Mouse (Mus musculus) limb, embryonic 10.5 days (tissue): ENCODE data around the gene Grin2c. TPM values are rescaled to one million over a fixed set of nuclear protein-coding genes. Genes with fewer than 3 reads are reported as not detected.
A peak's percentile ranks its signal among the peaks of the same experiment; 100 is the strongest.

Source experiments
- DNase-seq: peaks from one replicate; pipeline ENCODE4 v3.0.0-alpha.2; 2017; ENCODE audit warnings: low spot score
- H3K27ac ChIP-seq: fragments of 300-500 bp; sonication (generic); 2 replicates; pipeline ENCODE4 v1.5.1; 2016; ENCODE audit warnings: mild to moderate bottlenecking
- H3K27me3 ChIP-seq: fragments of 300-500 bp; sonication (generic); 2 replicates; pipeline ENCODE4 v1.6.1; 2016; ENCODE audit warnings: low read depth, mild to moderate bottlenecking; ENCODE audit not compliant: poor library complexity, severe bottlenecking
- H3K36me3 ChIP-seq: fragments of 300-500 bp; sonication (generic); 2 replicates; pipeline ENCODE4 v1.6.1; 2016; ENCODE audit warnings: mild to moderate bottlenecking, moderate library complexity
- H3K4me1 ChIP-seq: fragments of 300-500 bp; sonication (generic); 2 replicates; pipeline ENCODE4 v1.6.1; 2016
- H3K4me3 ChIP-seq: fragments of 300-500 bp; sonication (generic); 2 replicates; pipeline ENCODE4 v1.5.1; 2016; ENCODE audit warnings: mild to moderate bottlenecking, moderate library complexity
- H3K9me3 ChIP-seq: fragments of 300-500 bp; sonication (generic); replicated peaks from 2 replicates; pipeline ENCODE4 v1.6.1; 2016; ENCODE audit warnings: mild to moderate bottlenecking
- WGBS: fragments of 180-500 bp; shearing (Covaris S2); methylation state at CpG from one replicate; pipeline ENCODE4 v1.1.7; 2016; 5-methylcytosine and 5-hydroxymethylcytosine counted together
- polyA plus RNA-seq: library from polyadenylated mRNA; unstranded; fragments of >200 nt; fragmentation: Nextera tagmentation; extraction: Ambion mirVana; gene quantifications from 2 replicates; pipeline ENCODE4 v1.2.1, GENCODE M21; 2016

Gene Grin2c
- polyA plus RNA-seq, 1 experiment from 2014 or later, result 0.34 TPM

GRCm38 (mm10) chr11:115269330-115270066, 2.5 kb upstream of the Grin2c start:
- WGBS, result 90% methylated on average over 27 of the region's 27 CpGs
- no peak for DNase-seq
- peaks cover 58% of the 10 kb centered on the region for H3K27me3 ChIP-seq
- H3K9me3 ChIP-seq, result no peaks in the 10 kb centered on the region
- H3K4me3 ChIP-seq, result no peak overlapping the region
- peaks cover 19% of the 10 kb centered on the region for H3K36me3 ChIP-seq
- peaks cover 46% of the 10 kb centered on the region for H3K4me1 ChIP-seq
- H3K27ac ChIP-seq, result no peak overlapping the region

GRCm38 (mm10) chr11:115267958-115268357, 915 bp upstream of the Grin2c start:
- H3K27ac ChIP-seq, result no peak overlapping the region
- H3K9me3 ChIP-seq, result no peaks in the 10 kb centered on the region
- DNase-seq, result no peak
- peaks cover 41% of the 10 kb centered on the region for H3K4me1 ChIP-seq
- H3K27me3 ChIP-seq, result peaks cover 73% of the 10 kb centered on the region
- H3K36me3 ChIP-seq, result peaks cover 19% of the 10 kb centered on the region
- H3K4me3 ChIP-seq, result no peak overlapping the region
- 62% methylated on average over 11 of the region's 11 CpGs for WGBS

GRCm38 (mm10) chr11:115266400-115266778, 654 bp downstream of the Grin2c start:
- no peaks in the 10 kb centered on the region for H3K9me3 ChIP-seq
- H3K4me3 ChIP-seq, result peak overlapping the region; percentile 54
- WGBS, result 2% methylated on average over 22 of the region's 22 CpGs
- 0 out of 2 replicates have a peak overlapping the region, but pooled peaks have one; percentile 27 for H3K27ac ChIP-seq
- no peak for DNase-seq
- H3K36me3 ChIP-seq, result peaks cover 19% of the 10 kb centered on the region
- peaks cover 36% of the 10 kb centered on the region for H3K4me1 ChIP-seq
- peaks cover 89% of the 10 kb centered on the region for H3K27me3 ChIP-seq

GRCm38 (mm10) chr11:115265771-115266399, 1.2 kb downstream of the Grin2c start:
- no peak overlapping the region; the same call in 1 of the 2 replicates for H3K27ac ChIP-seq
- peak overlapping the region; percentile 54 for H3K4me3 ChIP-seq
- DNase-seq, result no peak
- WGBS, result 1% methylated on average over 20 of the region's 20 CpGs
- peaks cover 32% of the 10 kb centered on the region for H3K4me1 ChIP-seq
- H3K36me3 ChIP-seq, result peaks cover 19% of the 10 kb centered on the region
- no peaks in the 10 kb centered on the region for H3K9me3 ChIP-seq
- peaks cover 94% of the 10 kb centered on the region for H3K27me3 ChIP-seq

- H3K4me1 ChIP-seq, result peaks cover 29% of the 10 kb centered on the region
- 6% methylated on average over 39 of the region's 39 CpGs for WGBS
- no peaks in the 10 kb centered on the region for H3K9me3 ChIP-seq
- peak overlapping the region; percentile 44 for H3K4me3 ChIP-seq
- H3K27me3 ChIP-seq, result peaks cover 100% of the 10 kb centered on the region
- no peak overlapping the region for H3K27ac ChIP-seq
- H3K36me3 ChIP-seq, result peaks cover 19% of the 10 kb centered on the region
- peak; percentile 79 for DNase-seq
Measured at GRCm38 (mm10) chr11:115264862-115265668, 2.0 kb downstream of the Grin2c start.

DNA sequence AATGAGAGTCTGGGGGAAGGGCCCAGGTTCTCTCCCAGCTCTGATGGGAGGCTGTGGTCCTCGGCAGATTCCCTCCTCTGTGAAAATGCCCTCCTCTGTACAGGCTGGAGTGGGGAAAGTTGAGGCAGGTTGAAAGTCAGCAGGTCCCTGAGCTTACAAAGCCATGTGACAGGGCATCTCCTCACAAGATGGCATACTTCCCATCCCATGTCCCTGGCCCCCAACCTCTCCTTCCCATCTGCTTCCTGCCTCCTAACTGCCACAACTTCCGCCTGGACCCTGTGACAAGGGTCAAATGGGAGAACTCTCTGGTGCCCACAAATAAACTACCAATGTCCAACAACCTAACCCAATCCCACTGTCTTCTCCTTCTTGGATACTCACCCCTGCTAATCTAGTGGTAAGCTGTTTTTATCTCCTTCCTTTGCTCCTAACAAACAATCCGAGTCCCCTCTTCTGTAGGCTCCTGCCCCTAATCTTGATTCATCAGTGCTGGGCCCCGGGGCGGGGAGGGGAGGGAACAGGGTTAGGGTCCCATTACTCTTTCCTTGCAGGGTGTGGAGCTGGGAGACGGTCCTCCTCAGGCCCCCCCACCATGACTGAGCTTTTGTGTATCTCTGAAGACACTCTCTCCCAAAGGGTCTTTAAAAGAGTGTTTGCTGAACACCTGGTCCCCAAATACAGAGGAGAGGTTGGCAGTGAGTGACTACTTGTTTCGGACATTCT, 2.7 kb downstream of the Grin2c start:
- WGBS, result 66% methylated on average over 7 of the region's 7 CpGs
- Histone ChIP-seq H3K36me3 (peaks cover 15% of the 10 kb centered on the region), H3K9me3 (no peaks in the 10 kb centered on the region), H3K4me3 (no peak overlapping the region), H3K27ac (no peak overlapping the region), H3K4me1 (peaks cover 27% of the 10 kb centered on the region), H3K27me3 (peaks cover 100% of the 10 kb centered on the region)
- no peak for DNase-seq

DNA sequence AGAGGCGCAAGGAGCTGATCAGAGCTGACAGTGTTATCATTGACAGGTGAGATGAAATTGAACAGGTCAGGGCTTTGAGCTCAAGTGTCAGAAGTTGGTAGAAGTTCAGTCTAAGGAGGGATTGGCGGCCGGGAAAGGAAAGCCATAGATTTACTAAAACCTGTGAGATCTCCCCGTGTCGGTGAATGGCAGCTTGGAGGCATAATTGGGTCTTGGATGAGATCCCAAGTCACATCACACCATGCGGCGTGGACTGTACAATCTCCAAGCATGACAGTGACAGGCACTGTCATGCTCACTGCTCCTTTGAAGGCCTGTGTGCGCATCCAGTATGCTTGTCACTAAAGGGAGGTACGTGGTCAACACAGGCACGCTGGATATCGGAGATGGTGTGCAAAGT, 4.1 kb downstream of the Grin2c start:
- H3K36me3 ChIP-seq, result peaks cover 1% of the 10 kb centered on the region; the same call in 1 of the 2 replicates
- H3K4me3 ChIP-seq, result no peak overlapping the region
- no peak for DNase-seq
- H3K27ac ChIP-seq, result no peak overlapping the region
- H3K4me1 ChIP-seq, result peaks cover 36% of the 10 kb centered on the region
- no peaks in the 10 kb centered on the region for H3K9me3 ChIP-seq
- peaks cover 100% of the 10 kb centered on the region for H3K27me3 ChIP-seq
- WGBS, result 83% methylated on average over 11 of the region's 11 CpGs

GRCm38 (mm10) chr11:115259134-115259533, 7.9 kb downstream of the Grin2c start:
- H3K9me3 ChIP-seq, result no peaks in the 10 kb centered on the region
- DNase-seq, result no peak
- H3K27me3 ChIP-seq, result peaks cover 100% of the 10 kb centered on the region
- no peak overlapping the region for H3K4me3 ChIP-seq
- WGBS, result 61% methylated on average over 4 of the region's 4 CpGs
- peaks cover 15% of the 10 kb centered on the region for H3K4me1 ChIP-seq
- no peak overlapping the region for H3K27ac ChIP-seq
- H3K36me3 ChIP-seq, result no peaks in the 10 kb centered on the region

- Histone ChIP-seq H3K27ac (no peak overlapping the region), H3K9me3 (no peaks in the 10 kb centered on the region), H3K27me3 (peaks cover 100% of the 10 kb centered on the region), H3K4me3 (peak overlapping the region; percentile 31), H3K36me3 (no peaks in the 10 kb centered on the region), H3K4me1 (peaks cover 15% of the 10 kb centered on the region)
- peak; percentile 70 for DNase-seq
- WGBS, result 17% methylated on average over 59 of the region's 59 CpGs
Measured at GRCm38 (mm10) chr11:115257775-115258510, 9.1 kb downstream of the Grin2c start.

GRCm38 (mm10) chr11:115251258-115251657, 15.8 kb downstream of the Grin2c start:
- no peak overlapping the region for H3K27ac ChIP-seq
- H3K27me3 ChIP-seq, result peaks cover 100% of the 10 kb centered on the region
- H3K4me1 ChIP-seq, result peaks cover 36% of the 10 kb centered on the region
- H3K4me3 ChIP-seq, result no peak overlapping the region
- H3K36me3 ChIP-seq, result no peaks in the 10 kb centered on the region
- 70% methylated on average over 3 of the region's 3 CpGs for WGBS
- H3K9me3 ChIP-seq, result no peaks in the 10 kb centered on the region
- DNase-seq, result no peak

DNA sequence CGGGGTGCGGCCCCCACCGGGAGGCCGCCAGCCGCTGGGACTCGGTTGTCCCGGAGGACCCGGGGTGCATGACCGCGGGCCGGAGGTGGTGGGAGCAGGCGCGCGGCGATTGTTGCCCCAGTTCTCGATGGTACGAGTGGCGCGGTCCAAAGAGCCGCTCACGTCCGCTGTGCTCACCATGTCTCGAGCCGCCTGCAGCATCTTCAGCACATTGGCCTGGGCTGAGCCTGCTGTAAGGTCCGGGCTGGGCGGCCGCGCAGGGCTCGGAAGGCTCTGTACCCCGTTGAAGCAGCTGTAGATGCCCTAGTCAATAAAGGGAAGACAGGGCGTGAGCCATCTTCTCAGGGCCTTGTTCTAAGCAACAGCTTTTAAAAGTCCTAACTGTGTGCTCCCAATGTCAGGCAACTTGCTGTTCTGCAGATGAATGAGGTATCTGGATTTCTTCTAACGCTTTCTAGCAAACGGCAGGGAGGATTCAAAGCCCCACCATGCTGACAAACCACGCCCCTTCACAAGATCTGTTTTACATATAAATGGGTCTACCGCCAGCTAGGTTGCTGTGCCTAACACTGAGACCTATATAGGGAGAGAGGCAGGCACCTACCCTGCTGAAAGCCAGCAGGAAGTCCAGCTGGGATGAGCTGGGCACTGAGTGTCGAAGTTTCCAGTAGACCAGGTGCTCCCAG, 16.5 kb downstream of the Grin2c start:
- Histone ChIP-seq H3K27ac (peak overlapping the region; percentile 42), H3K9me3 (no peaks in the 10 kb centered on the region), H3K4me1 (peaks cover 43% of the 10 kb centered on the region), H3K4me3 (peak overlapping the region; percentile 55), H3K27me3 (peaks cover 100% of the 10 kb centered on the region), H3K36me3 (no peaks in the 10 kb centered on the region)
- WGBS, result under 1% methylated on average over 36 of the region's 36 CpGs
- peak; percentile 49 for DNase-seq
